Mouse (Mus musculus): Measurements from ENCODE around the gene Tm2d3.
A peak's percentile ranks its signal among the peaks of the same experiment; 100 is the strongest.

DNA sequence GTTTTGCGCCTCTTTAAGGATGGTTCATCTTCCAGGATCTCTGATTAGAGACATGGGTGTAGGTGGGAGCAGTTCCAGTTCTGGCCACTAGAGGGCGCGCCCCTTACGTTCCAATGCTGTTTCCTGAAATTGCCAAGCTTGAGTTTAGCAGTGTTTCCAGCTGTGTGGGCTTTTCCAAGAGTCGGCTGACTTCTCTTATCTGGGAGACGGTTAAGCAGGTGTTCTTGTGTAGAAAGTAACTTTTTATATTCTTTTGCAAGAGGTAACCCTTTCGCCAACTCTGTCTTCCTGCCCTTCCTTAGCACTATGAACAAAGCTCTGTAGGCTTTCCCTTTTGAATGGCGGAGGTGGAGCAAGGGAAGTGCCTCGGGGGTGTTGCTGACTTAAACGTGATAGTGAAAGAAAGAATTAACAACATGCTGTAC, 13.9 kb downstream of the Tm2d3 start:
- no peak for TF ChIP-seq POLR2A (IDR thresholded peaks at IDR 0.05; ENCODE audit: low read depth, low read length)
- TF ChIP-seq RCOR1 (conservative IDR thresholded peaks at IDR 0.05; ENCODE audit: low read depth, low read length): no peak
- no peak for TF ChIP-seq CHD1 (IDR thresholded peaks at IDR 0.05; ENCODE audit: low read depth, low read length)
- no peak for TF ChIP-seq MEF2A (IDR thresholded peaks at IDR 0.05; ENCODE audit: borderline replicate concordance, low read depth, low read length)
- peak; percentile 63 to 82 for TF ChIP-seq CTCF (conservative IDR thresholded peaks at IDR 0.05 in 1 of 2, IDR thresholded peaks at IDR 0.05 in 1 of 2; ENCODE audit: low read depth in 2 of 2, low read length in 2 of 2)

All from CH12.LX (cell line).